Mouse (Mus musculus) monocyte, adult 2 months (primary cell): ENCODE measurements around the gene Gm3752.
"Not testable (repeated sequence)": the region's sequence is repeated elsewhere in the genome, so short reads cannot be mapped to it uniquely, and the experiment has no call there.

Experiments
- DNase-seq, 2 experiments: peaks; one replicate each; pipeline ENCODE4 v3.0.0; 2022; ENCODE audit warnings: low spot score in 2 of 2, low read depth in 1 of 2

Gm3752 gene

GRCm38 (mm10) chr14:7483662-7484061 is at the start of gene Gm3752:
Gm3752 (minus strand) TSS chr14:7483762.
- DNase-seq: not testable (repeated sequence)

- not testable (repeated sequence) for DNase-seq
Measured at GRCm38 (mm10) chr14:7488731-7489130, 5.2 kb upstream of the Gm3752 start.

GRCm38 (mm10) chr14:7450817-7451216 is 32.7 kb downstream of the Gm3752 start, which contains the start of gene Gm3755:
Gm3755 (minus strand) TSS chr14:7450917.
- not testable (repeated sequence) for DNase-seq

- not testable (repeated sequence) for DNase-seq
Measured at GRCm38 (mm10) chr14:7422496-7422895, 61.1 kb downstream of the Gm3752 start.
